Mouse (Mus musculus): ENCODE measurements at regions not wholly inside any gene's neighbourhood (a gene's known extent, or its start where the extent isn't known, plus 50 kb on each side); places are given as distances from the start of the nearest gene placed in this dataset.

DNA sequence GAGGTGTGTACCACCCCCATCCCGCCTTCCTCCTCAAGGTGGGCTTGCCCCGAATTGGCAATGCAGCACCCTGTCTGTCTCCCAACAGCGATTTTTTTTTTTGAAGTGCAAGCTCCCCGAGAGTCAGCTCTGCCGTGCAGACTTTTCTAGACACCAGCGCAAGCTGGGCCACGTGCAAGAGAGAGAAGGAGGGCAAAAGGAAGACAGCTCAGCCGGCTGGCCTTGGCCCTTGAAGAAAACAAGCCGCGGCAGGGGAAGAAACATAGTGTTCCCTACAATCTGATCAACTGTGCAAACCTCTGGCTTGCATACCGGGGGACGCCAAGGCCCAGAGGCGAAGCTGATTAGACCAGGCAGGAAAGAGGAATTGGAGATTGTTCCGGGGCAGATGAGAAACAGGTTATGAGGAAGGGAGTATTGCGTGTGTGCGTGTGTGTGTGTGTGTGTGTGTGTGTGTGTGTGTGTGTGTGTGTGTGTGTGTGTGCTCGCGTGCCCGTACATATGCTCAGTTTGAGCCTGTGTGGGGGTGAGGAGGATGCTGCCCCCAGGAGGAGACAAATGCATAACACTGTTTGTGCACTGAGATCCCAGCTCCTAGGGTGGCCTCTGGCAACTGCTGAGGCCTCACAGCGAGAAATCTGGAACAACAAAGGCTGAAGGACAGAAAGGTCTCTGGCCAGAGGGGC, 83.2 kb upstream of the Zfp648 start:
- peak; percentile 88 for DNase-seq (ENCODE audit: low read depth, low spot score)

DNA sequence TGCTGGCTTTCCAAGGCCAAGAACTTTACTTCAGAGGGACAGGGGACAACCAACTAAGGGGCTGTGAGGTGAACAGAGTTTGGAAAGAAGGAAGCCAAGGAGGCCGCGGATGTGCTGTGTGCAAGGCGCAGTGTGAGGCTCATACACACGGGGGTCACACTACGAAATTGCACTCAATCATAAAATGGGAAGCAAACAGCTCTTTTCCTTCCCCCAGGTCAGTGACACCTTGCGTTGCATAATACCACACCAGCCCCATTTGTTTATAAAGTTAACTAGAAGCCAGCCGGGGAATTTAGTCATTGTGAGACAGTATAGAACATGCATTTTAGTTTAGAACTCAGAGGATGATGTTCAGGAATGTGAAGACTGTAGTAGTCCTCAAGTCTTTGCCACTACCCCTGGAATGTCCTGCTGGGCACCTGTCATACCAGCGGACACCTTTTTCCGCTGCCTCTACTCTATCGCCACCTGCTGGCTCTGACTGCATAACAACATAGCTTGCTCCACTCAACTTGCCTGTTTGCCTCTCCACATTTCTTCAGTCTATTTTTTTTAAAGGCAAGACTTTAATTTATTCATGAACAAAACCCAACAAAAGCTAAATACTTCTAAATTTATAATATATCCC, 82.5 kb upstream of the Zfp648 start:
- peak; percentile 83 for DNase-seq (ENCODE audit: low read depth, low spot score)

DNA sequence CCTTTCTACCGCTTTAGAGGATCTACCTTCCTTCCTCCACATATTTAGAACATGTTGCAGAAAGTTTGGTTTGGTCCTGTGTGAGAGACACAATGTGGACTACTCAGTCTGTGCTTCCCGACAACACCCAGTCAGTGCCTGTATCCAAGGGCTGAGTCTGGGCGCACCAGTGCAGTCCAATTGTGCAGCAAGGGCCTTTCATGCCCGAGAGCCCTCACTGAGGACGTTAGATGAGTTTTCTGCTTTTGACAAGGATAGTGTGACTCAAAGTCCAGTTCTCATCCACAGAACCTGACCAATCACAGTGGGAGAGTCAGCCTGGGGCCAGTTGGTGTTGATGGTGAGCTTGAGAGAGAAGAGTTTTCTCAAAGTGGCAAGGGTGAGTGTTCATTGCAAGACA, 81.4 kb upstream of the Zfp648 start:
- no peak for DNase-seq (ENCODE audit: low read depth, low spot score)

DNA sequence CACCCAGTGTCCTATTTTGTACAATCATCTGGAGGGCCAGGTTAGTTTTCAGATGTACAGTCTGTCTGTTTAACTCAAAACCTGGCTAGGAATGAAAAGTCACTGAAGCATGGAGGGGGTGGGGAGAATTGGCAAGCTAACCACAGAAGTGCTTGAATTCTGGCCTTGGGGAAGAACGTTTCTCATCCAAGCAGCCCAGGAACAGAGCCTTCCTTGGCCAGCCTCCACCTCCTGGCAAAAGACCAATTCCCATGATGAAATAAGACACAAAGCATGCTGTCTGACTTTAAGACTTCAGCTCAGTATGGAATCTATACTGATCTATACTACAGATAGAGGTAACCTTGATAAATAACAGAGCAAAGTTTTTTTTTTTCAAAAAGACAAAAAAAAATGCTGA, 80.3 kb upstream of the Zfp648 start:
- no peak for DNase-seq (ENCODE audit: low read depth, low spot score)

DNA sequence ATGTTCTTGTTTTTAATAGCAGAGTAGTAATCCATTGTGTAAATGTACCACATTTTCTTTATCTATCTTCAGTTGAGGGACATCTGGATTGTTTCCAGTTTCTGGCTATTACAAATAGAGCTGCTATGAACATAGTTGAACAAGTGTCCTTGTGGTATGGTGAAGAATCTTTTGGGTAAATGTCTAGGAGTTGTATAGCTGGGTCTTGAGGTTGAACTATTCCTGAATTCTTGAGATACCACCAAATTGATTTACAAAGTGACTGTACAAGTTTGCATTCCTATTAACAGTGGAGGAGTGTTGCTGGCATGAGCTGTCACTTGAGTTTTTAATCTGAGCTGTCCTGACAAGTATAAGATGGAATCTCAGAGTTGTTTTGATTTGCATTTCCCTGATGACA, 76.0 kb upstream of the Zfp648 start:
- no peak for DNase-seq (ENCODE audit: low read depth, low spot score)

DNA sequence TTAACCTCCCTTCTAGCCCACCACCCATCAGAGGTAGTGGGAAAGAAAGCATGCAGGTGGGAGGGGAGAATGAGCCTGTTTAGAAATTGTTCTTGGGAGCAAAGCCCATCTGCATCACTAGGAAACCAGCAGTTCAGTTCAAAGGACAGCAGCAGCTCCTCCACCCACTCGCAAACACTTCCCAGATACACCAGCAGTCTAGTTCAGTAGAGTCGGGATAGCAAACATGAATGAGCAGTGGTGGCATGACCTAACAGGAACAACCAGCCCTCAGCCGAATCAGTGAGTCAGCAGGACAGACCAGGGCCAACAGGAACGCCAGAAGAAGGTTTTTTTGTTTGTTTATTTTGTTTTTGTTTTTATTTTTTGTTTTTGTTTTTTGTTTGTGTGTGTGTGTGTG, 74.5 kb upstream of the Zfp648 start:
- DNase-seq (ENCODE audit: low read depth, low spot score) = no peak

DNA sequence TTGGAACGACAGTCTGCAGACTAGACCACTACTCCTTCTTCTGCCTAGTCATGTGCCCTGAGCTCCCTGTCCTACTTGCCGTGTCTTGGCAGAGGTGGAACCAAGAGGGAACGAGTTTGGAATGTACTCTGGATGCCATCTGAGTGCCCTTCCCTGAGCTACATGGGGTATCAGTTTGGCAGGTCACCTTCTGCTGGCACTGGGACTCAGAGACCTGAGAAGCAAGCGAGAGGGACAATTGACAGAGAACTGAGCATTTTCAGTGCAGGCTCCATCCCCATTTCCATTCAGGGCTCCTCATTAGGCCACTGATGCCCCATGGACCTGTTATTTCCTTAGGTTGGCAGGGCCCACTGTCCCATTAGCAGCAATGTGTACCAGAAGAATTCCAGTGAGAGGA, 61.5 kb upstream of the Zfp648 start:
- DNase-seq (ENCODE audit: low read depth, low spot score) = no peak

DNA sequence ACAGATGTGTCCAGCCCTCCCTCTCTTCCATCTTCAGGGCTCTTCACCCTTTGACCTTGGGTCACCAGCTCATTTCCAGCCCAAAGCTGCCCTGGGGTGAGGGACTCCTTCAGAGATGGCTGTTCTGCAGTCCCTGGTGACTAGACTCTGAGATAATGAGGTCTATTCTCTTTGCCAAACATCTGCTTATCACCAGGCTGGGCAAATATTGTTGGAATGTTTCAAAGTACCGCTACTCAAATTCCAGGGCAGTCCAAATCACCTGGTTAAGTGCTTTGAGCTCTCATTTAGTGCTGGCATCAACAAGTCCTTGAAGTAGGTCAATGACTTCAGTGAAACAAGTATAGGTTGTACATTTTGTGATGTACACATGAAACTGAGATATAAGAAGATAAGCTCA, 57.3 kb upstream of the Zfp648 start:
- DNase-seq (ENCODE audit: low read depth, low spot score) = no peak

DNA sequence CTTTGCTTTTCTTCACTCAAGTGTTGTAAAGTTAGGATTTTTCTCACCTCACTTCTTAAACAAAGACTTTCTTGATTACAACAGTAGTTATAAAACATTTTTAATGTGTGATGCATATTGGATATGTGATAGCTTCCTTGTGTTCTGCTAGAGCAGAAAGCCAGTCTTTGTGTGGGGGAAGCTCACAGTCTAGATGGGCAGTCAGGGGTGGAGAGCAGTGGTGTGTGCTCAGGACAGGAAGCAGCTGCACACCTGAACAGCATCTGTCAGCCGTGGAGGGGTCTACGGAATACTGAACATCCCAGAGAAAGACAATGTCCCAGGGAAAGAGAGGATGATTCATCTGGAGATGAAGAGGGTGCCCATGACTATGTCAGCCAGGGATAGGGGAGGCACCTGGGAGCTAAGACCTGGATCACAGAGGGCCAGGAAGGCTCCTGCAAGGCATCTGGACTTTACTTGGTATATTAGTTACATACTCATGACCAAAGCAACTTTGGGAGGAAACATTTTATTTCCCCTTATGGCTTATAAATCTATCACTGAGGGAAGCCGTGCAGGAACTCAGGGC, 53.9 kb upstream of the Zfp648 start:
- DNase-seq (ENCODE audit: low read depth, low spot score) = peak; percentile 65

DNA sequence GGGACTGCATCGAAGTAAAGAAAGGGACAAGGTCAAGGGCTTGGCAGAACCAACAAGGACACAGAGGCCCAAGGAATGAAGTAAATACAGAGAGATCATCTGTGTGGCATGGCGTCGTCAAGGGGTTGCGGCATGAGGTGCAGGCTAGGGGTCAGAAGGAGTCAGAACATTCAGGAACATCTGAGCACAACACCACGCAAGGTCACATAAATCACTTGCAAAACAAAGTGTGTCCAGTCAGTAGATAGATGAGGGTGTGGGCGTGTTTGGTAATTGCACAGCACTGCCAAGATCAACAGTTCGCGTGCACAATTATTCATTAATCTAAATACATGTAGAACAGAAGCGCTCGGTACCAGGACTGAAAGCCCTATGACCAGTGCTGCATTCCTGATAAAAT, 52.0 kb upstream of the Zfp648 start:
- no peak for DNase-seq (ENCODE audit: low read depth, low spot score)

DNA sequence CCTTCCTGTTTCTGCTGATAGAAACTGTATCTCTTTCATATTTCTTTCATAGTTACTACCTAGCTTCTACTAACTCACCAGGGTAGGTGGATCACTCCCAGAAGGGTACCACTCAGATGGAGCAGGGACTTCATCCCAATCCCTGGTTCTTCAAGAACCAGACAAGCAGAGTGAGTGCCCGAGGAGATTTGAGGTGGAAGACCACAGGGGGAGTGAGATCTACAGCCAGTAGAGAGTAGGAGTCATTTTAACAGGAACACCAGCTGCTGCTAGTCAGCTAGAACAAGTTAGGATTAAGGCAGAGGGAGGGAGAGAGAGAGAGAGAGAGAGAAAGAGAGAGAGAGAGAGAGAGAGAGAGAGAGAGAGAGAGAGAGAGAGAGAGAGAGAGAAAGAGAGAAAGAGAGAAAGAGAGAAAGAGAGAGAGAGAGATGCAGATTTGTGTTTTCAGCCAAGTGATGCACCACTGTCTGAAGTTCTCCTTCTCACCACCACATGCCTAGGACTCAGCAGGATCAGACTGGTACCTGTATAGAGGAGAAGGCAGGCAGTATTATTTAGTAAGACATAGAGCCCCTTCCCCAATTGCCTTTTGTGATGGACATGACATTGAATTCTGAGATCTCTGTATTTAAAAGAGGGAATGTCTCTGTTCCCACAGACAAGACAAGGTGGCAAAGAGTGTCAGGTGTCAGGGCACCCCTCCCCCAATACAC, 51.4 kb upstream of the Zfp648 start:
- no peak for DNase-seq (ENCODE audit: low read depth, low spot score)

DNA sequence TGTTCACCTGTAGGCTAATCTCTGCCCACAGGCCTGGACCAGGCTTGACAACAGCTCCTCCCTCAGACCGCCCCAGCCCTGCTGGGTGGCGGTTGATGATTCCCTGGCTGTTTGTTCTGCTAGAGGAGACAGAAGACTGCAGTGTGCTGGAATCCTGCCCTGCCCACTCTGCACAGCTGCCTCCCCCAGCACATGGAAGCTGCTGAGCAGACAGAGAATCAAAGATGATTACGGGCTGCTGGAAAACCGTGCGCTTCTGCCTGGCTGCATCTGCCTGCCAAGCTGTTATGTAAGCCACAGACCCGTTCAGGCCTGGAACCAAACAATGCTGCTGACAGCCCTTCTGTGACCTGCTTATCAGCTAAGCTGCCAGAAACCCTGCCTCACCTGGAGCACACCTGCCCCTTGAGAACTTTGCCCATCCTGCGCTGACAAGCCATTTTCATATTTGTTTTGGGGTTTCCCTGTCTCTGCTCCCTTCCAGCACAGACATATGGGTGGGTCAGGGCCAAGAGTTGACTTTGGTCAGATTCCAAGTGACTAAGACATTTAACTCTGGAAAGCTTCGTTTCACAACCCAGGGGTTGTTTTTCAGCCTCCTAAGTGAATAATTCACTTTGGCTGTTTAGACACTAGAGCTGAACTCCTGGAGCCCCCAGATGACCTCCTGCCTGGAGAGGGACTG, 50.7 kb upstream of the Zfp648 start:
- DNase-seq (ENCODE audit: low read depth, low spot score) = no peak

Measured in A20 (cell line).